Mouse (Mus musculus): Measurements from ENCODE around the gene Lrch4. TPM values are rescaled to one million over a fixed set of nuclear protein-coding genes. Genes with fewer than 3 reads are reported as not detected.

Gene Lrch4
- polyA plus RNA-seq, 1 experiment from 2014 or later = 50.7 TPM

DNA sequence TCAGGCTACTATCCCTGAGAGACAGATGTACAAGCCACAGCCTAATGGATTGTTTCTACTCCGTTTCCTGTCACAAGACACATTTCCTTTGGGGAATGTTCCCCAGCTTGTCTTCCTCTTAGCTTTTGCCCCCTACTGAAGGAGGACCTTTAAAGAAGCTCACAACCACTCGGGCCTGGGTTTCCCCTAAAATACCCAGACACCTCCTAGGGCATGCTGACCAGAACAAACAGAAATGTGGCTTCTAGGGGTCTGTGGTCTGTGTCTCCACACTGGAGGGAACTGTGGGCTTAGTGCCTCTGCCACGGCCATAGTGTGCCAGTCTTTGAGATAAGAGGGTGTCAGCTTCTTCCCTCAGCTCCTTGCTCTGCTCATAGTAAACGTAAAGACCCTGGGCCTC, 2.7 kb downstream of the Lrch4 start:
- Histone ChIP-seq H3K27ac (ENCODE audit: low read length) (peak overlapping the region; percentile 98), H3K27me3 (replicated peaks; ENCODE audit: insufficient read depth, low read length) (no peaks in the 10 kb centered on the region), H3K9ac (replicated peaks; ENCODE audit: low read depth) (peak overlapping the region; percentile 42; the same call in 1 of the 2 replicates), H3K4me2 (replicated peaks; ENCODE audit: low read depth, low read length) (peak overlapping the region; percentile 70), H3K9me3 (ENCODE audit: low read length) (no peaks in the 10 kb centered on the region), H3K4me1 (ENCODE audit: insufficient read depth, low read depth, low read length) (peaks cover 36% of the 10 kb centered on the region), H3K36me3 (ENCODE audit: insufficient read depth, low read length) (peaks cover 7% of the 10 kb centered on the region), H3K4me3 (ENCODE audit: low read depth, low read length) (peak overlapping the region; percentile 89; the same call in 1 of the 2 replicates)
- TF ChIP-seq EP300 (IDR thresholded peaks at IDR 0.05) = no peak
- no peak for TF ChIP-seq CTCF (IDR thresholded peaks at IDR 0.05)
- no peak for ATAC-seq
- no peak for DNase-seq (ENCODE audit: low spot score)
- 32% methylated on average over 4 of the region's 4 CpGs for WGBS

DNA sequence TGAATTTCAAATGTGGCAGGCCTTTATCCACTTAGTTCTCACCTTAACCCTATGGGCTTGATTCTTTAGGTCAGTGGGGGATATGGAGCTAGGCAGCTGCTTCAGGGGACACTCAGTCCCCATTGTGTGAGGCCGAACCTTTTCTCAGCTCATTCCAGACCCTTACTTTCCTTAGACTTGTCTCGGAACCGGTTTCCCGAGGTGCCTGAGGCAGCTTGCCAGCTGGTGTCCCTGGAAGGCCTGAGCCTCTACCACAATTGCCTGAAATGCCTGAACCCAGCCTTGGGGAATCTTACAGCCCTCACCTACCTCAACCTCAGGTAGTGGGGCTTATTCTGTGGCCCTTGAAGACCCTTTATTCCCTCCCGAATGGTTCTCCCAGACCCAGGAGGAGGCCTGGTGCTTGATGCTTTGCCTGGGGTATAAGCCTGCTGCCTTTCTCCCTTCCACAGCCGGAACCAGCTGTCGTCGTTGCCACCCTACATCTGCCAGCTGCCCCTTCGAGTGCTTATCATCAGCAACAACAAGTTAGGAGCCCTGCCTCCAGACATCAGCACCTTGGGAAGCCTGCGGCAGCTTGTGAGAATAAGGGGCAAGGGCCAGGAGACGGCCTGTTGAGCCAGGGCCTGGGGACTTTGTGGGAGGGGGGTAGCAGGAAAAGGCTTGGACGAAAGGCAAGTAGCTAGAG, 4.6 kb downstream of the Lrch4 start:
- TF ChIP-seq EP300 (IDR thresholded peaks at IDR 0.05) (peak; percentile 16; the same call in 1 of the 2 replicates), CTCF (IDR thresholded peaks at IDR 0.05) (no peak)
- Histone ChIP-seq H3K4me1 (ENCODE audit: insufficient read depth, low read depth, low read length) (peaks cover 32% of the 10 kb centered on the region), H3K36me3 (ENCODE audit: insufficient read depth, low read length) (peaks cover 26% of the 10 kb centered on the region), H3K4me2 (replicated peaks; ENCODE audit: low read depth, low read length) (no peak overlapping the region), H3K9ac (replicated peaks; ENCODE audit: low read depth) (no peak overlapping the region), H3K9me3 (ENCODE audit: low read length) (no peaks in the 10 kb centered on the region), H3K27ac (ENCODE audit: low read length) (peak overlapping the region; percentile 72), H3K27me3 (replicated peaks; ENCODE audit: insufficient read depth, low read length) (no peaks in the 10 kb centered on the region), H3K4me3 (ENCODE audit: low read depth, low read length) (no peak overlapping the region)
- ATAC-seq (no peak), DNase-seq (ENCODE audit: low spot score) (peak; percentile 77)
- 50% methylated on average over 12 of the region's 12 CpGs for WGBS

GRCm38 (mm10) chr5:137639472-137639871, 10.6 kb downstream of the Lrch4 start:
- ATAC-seq = peak; percentile 78
- peak; percentile 73 for TF ChIP-seq EP300 (IDR thresholded peaks at IDR 0.05)
- TF ChIP-seq CTCF (IDR thresholded peaks at IDR 0.05) = no peak

DNA sequence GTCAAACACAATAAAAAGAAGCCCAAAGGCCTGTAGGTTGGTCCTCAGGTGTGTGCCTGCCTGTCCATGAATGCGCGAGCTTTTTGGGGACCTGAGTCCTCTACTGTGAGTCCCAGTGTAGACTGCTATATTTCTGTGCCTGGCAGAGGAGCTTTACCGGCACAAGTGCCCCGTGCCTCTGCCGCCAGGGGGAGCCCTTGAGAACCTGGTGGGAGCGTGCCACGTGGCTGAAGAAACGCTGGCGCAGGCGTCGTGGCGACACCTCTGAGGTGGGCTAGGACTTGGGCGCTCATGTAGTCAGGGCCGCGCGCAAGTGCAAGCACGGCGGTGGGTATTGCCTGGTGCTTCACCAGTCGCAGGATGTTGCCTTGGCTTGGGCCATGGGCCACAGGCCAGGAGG, 12.1 kb downstream of the Lrch4 start, which contains the start of gene Sap25:
Gene Sap25, plus strand, starts transcription at position 281 of the 400 bp plus-strand sequence.
- peaks cover 41% of the 10 kb centered on the region for H3K36me3 ChIP-seq (ENCODE audit: insufficient read depth, low read length)
- TF ChIP-seq CTCF (IDR thresholded peaks at IDR 0.05) = peak; percentile 63
- no peak for TF ChIP-seq EP300 (IDR thresholded peaks at IDR 0.05)
- ATAC-seq = no peak
- peak; percentile 25 for DNase-seq (ENCODE audit: low spot score)
- H3K9me3 ChIP-seq (ENCODE audit: low read length) = no peaks in the 10 kb centered on the region
- 82% methylated on average over 19 of the region's 19 CpGs for WGBS
- peaks cover 3% of the 10 kb centered on the region for H3K4me1 ChIP-seq (ENCODE audit: insufficient read depth, low read depth, low read length)
- 0 out of 2 replicates have a peak, but pooled peaks cover 8% of the 10 kb centered on the region for H3K27me3 ChIP-seq (replicated peaks; ENCODE audit: insufficient read depth, low read length)
- H3K9ac ChIP-seq (replicated peaks; ENCODE audit: low read depth) = no peak within 1 kb of the TSS
- no peak within 1 kb of the TSS for H3K27ac ChIP-seq (ENCODE audit: low read length)
- no peak within 1 kb of the TSS for H3K4me2 ChIP-seq (replicated peaks; ENCODE audit: low read depth, low read length)
- no peak within 1 kb of the TSS for H3K4me3 ChIP-seq (ENCODE audit: low read depth, low read length)

More at GRCm38 (mm10) chr5:137639472-137639871, 10.6 kb downstream of the Lrch4 start:
- Histone ChIP-seq H3K27me3 (replicated peaks; ENCODE audit: insufficient read depth, low read length) (0 out of 2 replicates have a peak, but pooled peaks cover 7% of the 10 kb centered on the region), H3K4me2 (replicated peaks; ENCODE audit: low read depth, low read length) (no peak overlapping the region), H3K4me3 (ENCODE audit: low read depth, low read length) (no peak overlapping the region), H3K9ac (replicated peaks; ENCODE audit: low read depth) (no peak overlapping the region), H3K27ac (ENCODE audit: low read length) (peak overlapping the region; percentile 75), H3K9me3 (ENCODE audit: low read length) (no peaks in the 10 kb centered on the region), H3K36me3 (ENCODE audit: insufficient read depth, low read length) (peaks cover 47% of the 10 kb centered on the region), H3K4me1 (ENCODE audit: insufficient read depth, low read depth, low read length) (no peaks in the 10 kb centered on the region)
- DNase-seq (ENCODE audit: low spot score) = peak; percentile 67
- 47% methylated on average over 7 of the region's 7 CpGs for WGBS

DNA sequence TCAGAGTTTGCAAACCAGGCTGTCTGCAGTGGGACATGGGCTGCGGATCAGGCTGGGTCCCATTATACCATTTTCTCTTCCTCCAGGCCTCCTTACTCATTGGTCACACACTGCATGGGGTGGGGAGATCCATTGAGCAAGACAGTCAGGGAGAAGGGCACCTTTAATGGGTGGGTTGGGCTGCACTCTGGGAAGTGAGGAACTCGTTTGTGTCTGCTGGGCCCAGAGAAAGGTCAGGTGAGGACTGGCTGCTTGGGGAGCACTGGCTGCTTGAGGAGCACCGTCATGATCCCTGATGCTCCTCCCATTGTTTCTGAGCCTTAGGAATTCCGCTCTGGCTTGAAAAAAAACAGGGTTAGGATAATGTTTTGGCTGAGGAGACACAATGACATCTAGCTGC, 14.0 kb downstream of the Lrch4 start:
- no peak overlapping the region for H3K27ac ChIP-seq (ENCODE audit: low read length)
- H3K4me1 ChIP-seq (ENCODE audit: insufficient read depth, low read depth, low read length) = peaks cover 3% of the 10 kb centered on the region
- no peaks in the 10 kb centered on the region for H3K9me3 ChIP-seq (ENCODE audit: low read length)
- no peak overlapping the region for H3K9ac ChIP-seq (replicated peaks; ENCODE audit: low read depth)
- H3K27me3 ChIP-seq (replicated peaks; ENCODE audit: insufficient read depth, low read length) = 0 out of 2 replicates have a peak, but pooled peaks cover 8% of the 10 kb centered on the region
- TF ChIP-seq EP300 (IDR thresholded peaks at IDR 0.05) (no peak), CTCF (IDR thresholded peaks at IDR 0.05) (no peak)
- H3K4me2 ChIP-seq (replicated peaks; ENCODE audit: low read depth, low read length) = no peak overlapping the region
- ATAC-seq (no peak), DNase-seq (ENCODE audit: low spot score) (no peak)
- H3K4me3 ChIP-seq (ENCODE audit: low read depth, low read length) = no peak overlapping the region
- 50% methylated on average over 4 of the region's 4 CpGs for WGBS
- H3K36me3 ChIP-seq (ENCODE audit: insufficient read depth, low read length) = peaks cover 26% of the 10 kb centered on the region

DNA sequence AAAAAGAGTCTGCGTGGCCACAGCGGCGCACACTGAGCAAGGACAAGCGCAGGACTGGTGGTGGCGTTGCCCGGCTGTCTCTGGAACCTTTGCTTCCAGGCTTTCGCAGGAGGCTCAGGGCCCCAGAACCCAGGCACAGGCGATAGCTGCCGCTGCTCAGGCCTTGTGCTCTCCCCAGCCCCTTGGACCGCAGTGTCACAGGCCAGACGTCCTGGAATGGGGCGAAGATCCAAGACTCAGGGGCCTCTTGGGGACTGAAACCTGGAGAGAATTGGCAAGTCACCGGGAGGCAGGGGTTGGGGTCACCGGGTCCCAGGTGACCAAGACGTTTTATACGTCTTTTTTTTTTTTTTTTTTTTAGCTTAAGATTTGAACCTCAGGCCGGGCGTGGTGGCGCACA, 15.6 kb downstream of the Lrch4 start:
- TF ChIP-seq CTCF (IDR thresholded peaks at IDR 0.05) (no peak), EP300 (IDR thresholded peaks at IDR 0.05) (no peak)
- 52% methylated on average over 19 of the region's 19 CpGs for WGBS
- DNase-seq (ENCODE audit: low spot score) (no peak), ATAC-seq (no peak)
- Histone ChIP-seq H3K9me3 (ENCODE audit: low read length) (no peaks in the 10 kb centered on the region), H3K36me3 (ENCODE audit: insufficient read depth, low read length) (peaks cover 15% of the 10 kb centered on the region; the same call in 1 of the 2 replicates), H3K4me3 (ENCODE audit: low read depth, low read length) (no peak overlapping the region), H3K9ac (replicated peaks; ENCODE audit: low read depth) (no peak overlapping the region), H3K4me1 (ENCODE audit: insufficient read depth, low read depth, low read length) (peaks cover 5% of the 10 kb centered on the region), H3K27me3 (replicated peaks; ENCODE audit: insufficient read depth, low read length) (0 out of 2 replicates have a peak, but pooled peaks cover 8% of the 10 kb centered on the region), H3K27ac (ENCODE audit: low read length) (no peak overlapping the region), H3K4me2 (replicated peaks; ENCODE audit: low read depth, low read length) (no peak overlapping the region)
